In the genomic region with DNA sequence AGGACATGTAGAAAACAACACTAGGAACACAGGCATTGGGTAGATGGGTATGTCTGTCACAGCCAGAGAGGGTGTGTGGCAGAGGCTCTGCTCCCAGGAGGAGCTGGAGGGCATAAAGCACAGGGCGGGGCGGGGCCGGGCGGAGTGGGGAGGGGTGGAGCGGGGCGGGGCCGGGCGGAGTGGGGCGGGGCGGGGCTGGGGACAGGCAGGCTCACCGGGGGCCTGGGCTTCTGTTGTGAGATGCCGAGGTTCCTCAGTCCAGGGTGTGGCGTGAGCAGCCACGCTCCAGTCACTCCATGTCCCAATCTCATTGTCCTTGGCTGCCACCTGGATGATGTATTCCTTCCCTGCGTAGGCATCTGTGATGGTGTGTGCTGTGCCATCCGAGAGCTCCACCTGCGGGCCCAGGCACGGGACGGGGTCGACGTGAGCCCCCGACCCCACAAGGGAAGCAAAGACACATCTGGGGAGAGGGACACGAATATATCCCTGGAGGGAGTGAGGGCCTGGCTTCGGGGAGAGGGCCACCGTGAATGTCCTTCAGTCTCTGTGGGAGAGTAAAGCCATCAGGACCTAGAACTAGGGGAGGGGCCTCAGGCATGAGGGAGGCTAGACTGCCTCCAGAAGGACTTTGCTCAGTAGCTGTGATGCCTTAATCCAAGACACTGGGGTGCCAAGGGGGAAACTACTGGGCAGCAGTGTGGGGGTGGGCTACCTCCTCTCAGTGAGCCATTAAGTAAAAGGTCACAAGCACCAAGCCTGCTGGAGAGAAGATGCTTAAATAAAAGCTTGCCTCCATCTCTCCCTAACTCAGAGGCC, we compare ENCODE assay signal across 10 mouse cellular contexts. TPM values are rescaled to one million over a fixed set of nuclear protein-coding genes. Genes with fewer than 3 reads are reported as not detected.
DNase-seq lines count a peak whose midpoint lies in the region; ATAC-seq lines count a peak whose summit lies in the region.
"Had no signal": no experiment of that assay in that cellular context is flagged by ENCODE, and none has a peak within 500 bp of the region (broad histone marks: within the 10 kb centered on the region; RNA-seq: fewer than 3 reads in every experiment).

No protein-coding gene starts in this region.

- peak; percentile 33; the same call in 1 of the 2 replicates for ATAC-seq in intestine, embryonic 14.5 days (replicated peaks; ENCODE audit: low FRiP score, low TSS enrichment, low read depth)
- peak; percentile 20; the same call in 1 of the 2 replicates for ATAC-seq in megakaryocyte progenitor cell, adult 5-6 weeks (replicated peaks; ENCODE audit: poor library complexity)

- H3K27me3 ChIP-seq in intestine, embryonic 14.5 days (replicated peaks; ENCODE audit: control insufficient read depth, insufficient read depth, low read length) = no peaks in the 10 kb centered on the region

- H3K36me3 ChIP-seq in intestine, embryonic 14.5 days (ENCODE audit: control insufficient read depth, insufficient read depth, low read length) = peaks cover 4% of the 10 kb centered on the region; the same call in 1 of the 2 replicates

- DNase-seq in kidney, adult 11 months = peak; percentile 46
- DNase-seq in kidney, adult 8-10 months = no peak
- DNase-seq in adrenal gland, postnatal 14 days = peak; percentile 71
- DNase-seq in intestine, embryonic 14.5 days (ENCODE audit: low spot score) = no peak
- no peak for DNase-seq in right cerebral cortex, postnatal 14 days
- DNase-seq in ovary, adult 18-20 months (ENCODE audit: low spot score) = no peak
- DNase-seq in embryo, embryonic 10 days (ENCODE audit: low spot score) = no peak

- WGBS in intestine, embryonic 14.5 days = 17% methylated on average over 20 of the region's 25 CpGs

- no peak overlapping the region for H3K9ac ChIP-seq in intestine, embryonic 14.5 days (ENCODE audit: low read length)

- peaks cover 31% of the 10 kb centered on the region for H3K4me1 ChIP-seq in intestine, embryonic 14.5 days (replicated peaks; ENCODE audit: control insufficient read depth, insufficient read depth, low read length)

- no peak overlapping the region for H3K27ac ChIP-seq in intestine, embryonic 14.5 days (ENCODE audit: low read depth)

- no peaks in the 10 kb centered on the region for H3K9me3 ChIP-seq in intestine, embryonic 14.5 days (ENCODE audit: control insufficient read depth, low read length)

- H3K4me3 ChIP-seq in intestine, embryonic 14.5 days (ENCODE audit: low read depth, low read length) = no peak overlapping the region

- no peak overlapping the region for H3K4me2 ChIP-seq in intestine, embryonic 14.5 days (ENCODE audit: low read length)

RNA-seq across cellular contexts. Expression of gene Enho, which starts 18.7 kb away (rescaled TPM):
- 3.5 and 6.9 TPM in 2 replicates for total RNA-seq in adrenal gland, postnatal 14 days (2021)
- polyA plus RNA-seq in intestine, embryonic 14.5 days (2014; fragmentation: Nextera tagmentation; extraction: Ambion mirVana) = 13.6 and 14.8 TPM in 2 replicates
- not detected in 2 replicates for total RNA-seq in megakaryocyte progenitor cell, adult 5-6 weeks (2015)
- total RNA-seq in megakaryocyte progenitor cell, adult 5-6 weeks (2017) = not detected in 2 replicates
- total RNA-seq: common myeloid progenitor, adult 5-6 weeks had no signal

RNA-seq across cellular contexts. Expression of gene Cntfr, which starts 38.1 kb away (rescaled TPM):
- 61.2 and 63.2 TPM in 2 replicates for total RNA-seq in adrenal gland, postnatal 14 days (2021)
- 5.2 and 6.2 TPM in 2 replicates for polyA plus RNA-seq in intestine, embryonic 14.5 days (2014; fragmentation: Nextera tagmentation; extraction: Ambion mirVana)
- not detected in 2 replicates for total RNA-seq in megakaryocyte progenitor cell, adult 5-6 weeks (2015)
- not detected in 2 replicates for total RNA-seq in megakaryocyte progenitor cell, adult 5-6 weeks (2017)
- total RNA-seq: common myeloid progenitor, adult 5-6 weeks; MEL had no signal

RNA-seq across cellular contexts. Expression of gene Il11ra1, which starts 41.0 kb away (rescaled TPM):
- 56.9 and 60.2 TPM in 2 replicates for total RNA-seq in adrenal gland, postnatal 14 days (2021)
- 130 and 143 TPM in 2 replicates for polyA plus RNA-seq in intestine, embryonic 14.5 days (2014; fragmentation: Nextera tagmentation; extraction: Ambion mirVana)
- total RNA-seq in megakaryocyte progenitor cell, adult 5-6 weeks (2015) = 28.2 and 46.9 TPM in 2 replicates
- 132 and 149 TPM in 2 replicates for total RNA-seq in megakaryocyte progenitor cell, adult 5-6 weeks (2017)

RNA-seq across cellular contexts. Expression of gene Rpp25l, which starts 54.6 kb away (rescaled TPM):
- 30.1 and 34.1 TPM in 2 replicates for total RNA-seq in adrenal gland, postnatal 14 days (2021)
- polyA plus RNA-seq in intestine, embryonic 14.5 days (2014; fragmentation: Nextera tagmentation; extraction: Ambion mirVana) = 71.9 and 76.4 TPM in 2 replicates
- 17.5 and 24.4 TPM in 2 replicates for total RNA-seq in megakaryocyte progenitor cell, adult 5-6 weeks (2015)
- 22.5 and 23.0 TPM in 2 replicates for total RNA-seq in megakaryocyte progenitor cell, adult 5-6 weeks (2017)

Comparison
In these comparisons a context has a peak if more than half of its experiments do, and no peak if none do; other contexts are left out.
1. DNase-seq: peak in kidney, adult 11 months (single experiment) and adrenal gland, postnatal 14 days (single experiment); none in kidney, adult 8-10 months (0 of 2), intestine, embryonic 14.5 days (single experiment), right cerebral cortex, postnatal 14 days (single experiment), ovary, adult 18-20 months (single experiment) and embryo, embryonic 10 days (single experiment).
2. RNA of gene Cntfr, which starts 38.1 kb away (total RNA-seq): 61.2 to 63.2 TPM in adrenal gland, postnatal 14 days; not detected in megakaryocyte progenitor cell, adult 5-6 weeks; every median in the first group is over 10 times any median in the second.